ENCODE assay signal across 23 mouse cellular contexts in genomic region chr7:101014041-101014440, GRCm38 (mm10). TPM values are rescaled to one million over a fixed set of nuclear protein-coding genes. Genes with fewer than 3 reads are reported as not detected.
A peak's percentile ranks its signal among the peaks of the same experiment; 100 is the strongest.
DNase-seq lines count a peak whose midpoint lies in the region; ATAC-seq and TF ChIP-seq lines count a peak whose summit lies in the region.
"Had no signal": no experiment of that assay in that cellular context is flagged by ENCODE, and none has a peak within 500 bp of the region (broad histone marks: within the 10 kb centered on the region; RNA-seq: fewer than 3 reads in every experiment).

No protein-coding gene starts in this region.

- 24% methylated on average over 9 of the region's 9 CpGs for WGBS in midbrain, embryonic 10.5 days
- 22% methylated on average over 9 of the region's 9 CpGs for WGBS in midbrain, embryonic 13.5 days
- WGBS in neural tube, embryonic 13.5 days = 10% methylated on average over 9 of the region's 9 CpGs

- no peak overlapping the region for H3K9ac ChIP-seq in midbrain, embryonic 13.5 days (replicated peaks)
- no peak overlapping the region for H3K9ac ChIP-seq in neural tube, embryonic 13.5 days
- H3K9ac ChIP-seq: embryonic facial prominence, embryonic 12.5 days; forebrain, embryonic 13.5 days had no signal

- no peaks in the 10 kb centered on the region for H3K36me3 ChIP-seq in midbrain, embryonic 10.5 days
- no peaks in the 10 kb centered on the region for H3K36me3 ChIP-seq in midbrain, embryonic 13.5 days
- H3K36me3 ChIP-seq in neural tube, embryonic 13.5 days = no peaks in the 10 kb centered on the region
- H3K36me3 ChIP-seq: embryonic facial prominence, embryonic 10.5 days; embryonic facial prominence, embryonic 12.5 days; G1E had no signal

- H3K4me1 ChIP-seq in midbrain, embryonic 10.5 days = peaks cover 26% of the 10 kb centered on the region
- peaks cover 18% of the 10 kb centered on the region for H3K4me1 ChIP-seq in midbrain, embryonic 13.5 days (replicated peaks)
- H3K4me1 ChIP-seq in neural tube, embryonic 13.5 days (replicated peaks) = peaks cover 41% of the 10 kb centered on the region

- no peak overlapping the region for H3K4me2 ChIP-seq in midbrain, embryonic 13.5 days (replicated peaks)
- H3K4me2 ChIP-seq in neural tube, embryonic 13.5 days = no peak overlapping the region
- H3K4me2 ChIP-seq: embryonic facial prominence, embryonic 12.5 days; forebrain, embryonic 13.5 days had no signal

- peak overlapping the region; percentile 56 for H3K27ac ChIP-seq in gastrocnemius, adult 2 months
- no peak overlapping the region for H3K27ac ChIP-seq in left cerebral cortex, adult 2 months
- 0 out of 2 replicates have a peak overlapping the region, but pooled peaks have one; percentile 6 for H3K27ac ChIP-seq in midbrain, embryonic 10.5 days (replicated peaks)
- no peak overlapping the region for H3K27ac ChIP-seq in midbrain, embryonic 13.5 days
- H3K27ac ChIP-seq in neural tube, embryonic 13.5 days (replicated peaks) = peak overlapping the region; percentile 0; the same call in 1 of the 2 replicates
- H3K27ac ChIP-seq: embryonic facial prominence, embryonic 10.5 days; embryonic facial prominence, embryonic 12.5 days; forebrain, embryonic 13.5 days had no signal

- H3K4me3 ChIP-seq in gastrocnemius, adult 2 months = no peak overlapping the region
- no peak overlapping the region for H3K4me3 ChIP-seq in left cerebral cortex, adult 2 months
- H3K4me3 ChIP-seq in midbrain, embryonic 10.5 days = no peak overlapping the region
- no peak overlapping the region for H3K4me3 ChIP-seq in midbrain, embryonic 13.5 days (replicated peaks)
- H3K4me3 ChIP-seq in neural tube, embryonic 13.5 days = no peak overlapping the region
- H3K4me3 ChIP-seq: embryonic facial prominence, embryonic 10.5 days; embryonic facial prominence, embryonic 12.5 days; forebrain, embryonic 13.5 days had no signal

- DNase-seq in gastrocnemius, adult 2 months = no peak
- DNase-seq in gastrocnemius, adult 18-20 months (ENCODE audit: low spot score) = no peak
- peak; percentile 56 for DNase-seq in left cerebral cortex, postnatal 4 days
- DNase-seq in left cerebral cortex, adult 2 months (ENCODE audit: extremely low spot score in 1 of 2, low spot score in 2 of 2) = no peak
- no peak for DNase-seq in midbrain, embryonic 10.5 days (ENCODE audit: low spot score)
- DNase-seq in neural tube, embryonic 10.5 days (ENCODE audit: extremely low spot score, low spot score) = no peak
- DNase-seq: adrenal gland, adult 8-10 months; adrenal gland, postnatal 14 days; adrenal gland, postnatal 36 days; B cell, adult 2 months; cerebellum, adult 11-12 months; cerebellum, adult 2 months; cerebellum, adult 9-10 months; cerebellum, postnatal 25 days had no signal

- intact Hi-C loops in gastrocnemius, adult 2 months (cut with DNase I) = no loop called here
- intact Hi-C loops in left cerebral cortex, postnatal 4 days (cut with DNase I) = no loop called here
- intact Hi-C loops in left cerebral cortex, adult 2 months (cut with DNase I) = no loop called here

- peaks cover 65% of the 10 kb centered on the region for H3K27me3 ChIP-seq in midbrain, embryonic 10.5 days (ENCODE audit: low read depth, poor library complexity, severe bottlenecking)
- peaks cover 59% of the 10 kb centered on the region for H3K27me3 ChIP-seq in midbrain, embryonic 13.5 days
- H3K27me3 ChIP-seq in neural tube, embryonic 13.5 days = peaks cover 64% of the 10 kb centered on the region
- H3K27me3 ChIP-seq: Patski had no signal

- no peak for ATAC-seq in midbrain, embryonic 13.5 days
- no peak for ATAC-seq in neural tube, embryonic 13.5 days (ENCODE audit: low read depth)
- ATAC-seq: activated CD4-positive, CD25-positive, alpha-beta regulatory T cell, adult 4 months; CD4-positive, CD25-positive, alpha-beta regulatory T cell, adult 4 months; forebrain, embryonic 13.5 days; Patski had no signal

- TF ChIP-seq CTCF in gastrocnemius, adult 2 months (IDR thresholded peaks at IDR 0.05) = no peak
- no peak for TF ChIP-seq CTCF in left cerebral cortex, adult 2 months (IDR thresholded peaks at IDR 0.05)

- no peaks in the 10 kb centered on the region for H3K9me3 ChIP-seq in midbrain, embryonic 10.5 days (replicated peaks)
- H3K9me3 ChIP-seq in midbrain, embryonic 13.5 days = no peaks in the 10 kb centered on the region
- no peaks in the 10 kb centered on the region for H3K9me3 ChIP-seq in neural tube, embryonic 13.5 days
- H3K9me3 ChIP-seq: embryonic facial prominence, embryonic 10.5 days; embryonic facial prominence, embryonic 12.5 days; forebrain, embryonic 13.5 days; G1E had no signal

RNA-seq across cellular contexts. Expression of gene P2ry2, which starts 1.4 kb away (rescaled TPM):
- 10 to 100 TPM; 29.5 to 41.7 TPM for total RNA-seq in gastrocnemius, adult 2 months (2021)
- total RNA-seq in gastrocnemius, adult 18-20 months (2021) = 10 to 100 TPM; 30.7 to 32.7 TPM
- 1 to 10 TPM; 1.2 to 1.3 TPM for total RNA-seq in left cerebral cortex, postnatal 4 days (2021)
- total RNA-seq in left cerebral cortex, adult 2 months (2021) = under 1 TPM; 0.68 to 0.82 TPM
- 0.22 TPM in 2 replicates for polyA plus RNA-seq in midbrain, embryonic 10.5 days (2016; fragmentation: Nextera tagmentation; extraction: Ambion mirVana)
- polyA plus RNA-seq in midbrain, embryonic 13.5 days (2015; fragmentation: Nextera tagmentation; extraction: Ambion mirVana) = 0.11 and 0.14 TPM in 2 replicates
- polyA plus RNA-seq in neural tube, embryonic 13.5 days (2015; fragmentation: Nextera tagmentation; extraction: Ambion mirVana) = 0.51 and 1.5 TPM in 2 replicates
- polyA plus RNA-seq: CD4-positive, CD25-positive, alpha-beta regulatory T cell, adult 4 months; forebrain, embryonic 13.5 days; G1E had no signal

RNA-seq across cellular contexts. Expression of gene P2ry6, which starts 39.6 kb away (rescaled TPM):
- total RNA-seq in gastrocnemius, adult 2 months (2021) = 1 to 10 TPM in 1 of 2 experiments, under 1 TPM in 1; 0.82 to 1.4 TPM
- under 1 TPM; 0.59 to 0.90 TPM for total RNA-seq in gastrocnemius, adult 18-20 months (2021)
- 1 to 10 TPM; 2.0 to 2.5 TPM for total RNA-seq in left cerebral cortex, postnatal 4 days (2021)
- total RNA-seq in left cerebral cortex, adult 2 months (2021) = 1 to 10 TPM; 2.3 to 4.0 TPM
- polyA plus RNA-seq in midbrain, embryonic 10.5 days (2016; fragmentation: Nextera tagmentation; extraction: Ambion mirVana) = 1.8 and 2.4 TPM in 2 replicates
- polyA plus RNA-seq in midbrain, embryonic 13.5 days (2015; fragmentation: Nextera tagmentation; extraction: Ambion mirVana) = 1.9 and 2.7 TPM in 2 replicates
- polyA plus RNA-seq in neural tube, embryonic 13.5 days (2015; fragmentation: Nextera tagmentation; extraction: Ambion mirVana) = 3.6 and 3.9 TPM in 2 replicates
- polyA plus RNA-seq: CD4-positive, CD25-positive, alpha-beta regulatory T cell, adult 4 months had no signal

Comparison
In these comparisons a context has a peak if more than half of its experiments do, and no peak if none do; other contexts are left out.
1. H3K27ac ChIP-seq: peak in gastrocnemius, adult 2 months (single experiment), midbrain, embryonic 10.5 days (single experiment) and neural tube, embryonic 13.5 days (single experiment); none in left cerebral cortex, adult 2 months (single experiment) and midbrain, embryonic 13.5 days (single experiment).
2. RNA of gene P2ry2, which starts 1.4 kb away (total RNA-seq): 29.5 to 41.7 TPM in gastrocnemius, adult 2 months and 30.7 to 32.7 TPM in gastrocnemius, adult 18-20 months; 1.2 to 1.3 TPM in left cerebral cortex, postnatal 4 days and 0.68 to 0.82 TPM in left cerebral cortex, adult 2 months; every median in the first group is over 10 times any median in the second.